Mouse (Mus musculus) brain, embryonic 18.5 days (tissue): ENCODE measurements at regions not wholly inside any gene's neighbourhood (a gene's known extent, or its start where the extent isn't known, plus 50 kb on each side); places are given as distances from the start of the nearest gene placed in this dataset.

Experiments
- DNase-seq: peaks from one replicate; pipeline ENCODE4 v3.0.0-alpha.2; 2012; ENCODE audit warnings: low read depth, low spot score

DNA sequence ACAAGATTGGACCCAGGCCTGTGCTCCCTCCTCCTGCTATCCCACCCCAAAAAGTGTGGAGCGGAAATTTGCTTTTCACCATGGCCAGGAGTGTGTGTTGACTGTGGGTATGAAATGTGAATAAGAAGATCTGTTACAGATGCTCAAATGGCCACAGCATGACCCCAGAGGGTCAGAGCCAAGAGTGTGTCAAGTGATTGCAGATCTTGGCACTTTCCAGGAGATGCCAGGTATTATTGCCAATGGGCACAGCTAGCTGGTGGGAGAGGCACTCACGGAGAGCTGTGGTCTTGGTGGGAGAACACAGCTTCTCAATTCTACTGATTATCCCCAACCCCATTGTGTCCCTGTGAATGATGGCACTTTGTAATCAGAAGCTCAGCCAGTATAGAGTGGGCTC, 62.7 kb downstream of the Smim20 start:
- no peak for DNase-seq

DNA sequence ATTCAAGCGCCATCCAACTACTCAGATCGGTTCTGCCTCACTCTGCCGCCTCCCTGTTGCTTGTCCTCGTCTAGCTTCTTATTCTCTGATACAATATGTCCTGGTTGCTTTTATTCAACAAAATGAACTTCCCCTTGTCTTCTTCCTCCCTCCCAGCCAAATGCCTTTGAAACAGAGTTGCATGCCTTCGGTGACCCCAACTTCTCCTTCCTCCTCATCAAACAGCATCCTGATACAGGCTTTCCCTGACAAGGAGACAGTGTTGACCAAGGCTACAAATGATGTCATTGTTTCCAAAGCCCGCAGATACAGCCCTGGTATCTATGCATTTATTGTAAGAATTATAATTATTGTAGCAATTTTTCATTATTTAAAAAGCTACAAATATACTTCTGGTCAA, 69.8 kb downstream of the Smim20 start:
- DNase-seq, result no peak

DNA sequence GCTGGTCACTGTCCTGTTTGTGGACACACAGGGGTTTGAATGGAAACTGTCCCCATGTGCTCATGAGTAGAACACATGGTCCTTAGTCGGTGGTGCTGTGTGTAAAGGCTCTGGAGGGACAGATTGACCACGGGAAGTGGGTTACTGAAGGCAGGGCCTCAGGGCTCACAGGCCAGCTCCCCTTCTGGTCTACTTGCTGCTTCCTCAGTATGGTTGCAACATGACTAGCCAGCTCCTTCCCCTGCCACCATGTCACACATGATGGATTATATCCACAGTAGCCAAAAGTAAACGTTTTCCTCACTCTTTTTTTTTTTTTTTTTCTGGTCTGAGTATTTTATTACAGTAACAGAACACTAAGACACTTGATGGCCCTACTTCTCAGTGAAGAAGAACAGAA, 70.9 kb downstream of the Smim20 start:
- DNase-seq, result no peak

DNA sequence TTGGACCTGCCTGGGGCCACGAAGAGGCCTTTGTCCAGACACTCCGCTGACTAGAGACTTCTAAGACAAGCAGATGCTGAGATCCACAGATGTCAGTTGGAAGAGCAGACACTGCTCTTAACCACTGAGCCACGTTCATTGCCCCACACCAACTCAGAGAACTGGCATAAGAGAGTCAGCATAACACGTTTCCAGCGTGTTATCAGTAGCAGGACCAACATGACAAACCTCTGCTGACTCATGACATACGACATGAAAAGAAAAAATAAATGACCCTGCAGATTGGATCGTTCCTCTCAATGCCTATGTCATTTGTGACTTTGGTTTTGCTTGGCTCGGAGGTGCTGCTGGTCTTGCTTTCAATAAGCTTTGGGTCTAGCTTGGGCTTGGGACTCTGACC, 78.3 kb downstream of the Smim20 start:
- no peak for DNase-seq

DNA sequence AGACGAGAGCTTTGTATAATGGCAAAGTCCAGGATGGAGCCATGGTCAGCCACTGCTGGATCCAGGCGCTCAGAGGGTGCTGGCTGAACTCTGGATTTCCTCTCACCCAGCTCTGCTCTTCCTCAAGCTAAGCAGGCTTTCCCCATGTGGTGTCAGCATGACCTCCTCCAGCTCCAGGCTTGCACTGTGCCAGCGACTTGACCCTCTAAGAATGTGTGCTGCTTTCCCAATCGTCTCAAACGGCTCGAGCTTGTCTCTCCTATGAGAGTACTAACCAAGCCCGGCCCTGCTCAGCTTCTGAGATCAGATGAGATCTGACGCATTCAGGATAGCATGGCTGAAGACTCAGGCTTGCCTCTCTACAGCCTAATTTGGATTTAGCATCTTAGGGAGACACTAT, 79.1 kb downstream of the Smim20 start:
- no peak for DNase-seq

DNA sequence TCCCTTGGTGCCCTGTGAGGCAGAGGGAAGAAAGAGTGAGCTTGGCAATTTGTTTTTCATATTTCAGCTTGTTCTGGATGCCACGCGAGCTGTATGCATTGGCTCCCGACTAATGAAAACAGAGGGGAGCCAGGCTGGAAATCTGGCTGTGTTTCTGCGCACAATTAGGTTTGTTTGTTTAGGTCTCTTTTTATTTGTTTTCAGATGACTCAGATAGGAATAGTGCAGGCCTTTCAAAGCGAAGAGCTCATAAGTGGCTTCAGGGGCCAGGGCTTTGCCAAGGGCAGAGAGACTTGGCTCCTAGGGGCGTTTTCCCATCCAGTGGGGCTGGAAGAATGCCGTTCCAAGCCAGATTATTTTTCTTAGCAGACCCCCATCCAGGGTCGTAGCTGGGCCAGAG, 79.9 kb downstream of the Smim20 start:
- no peak for DNase-seq

DNA sequence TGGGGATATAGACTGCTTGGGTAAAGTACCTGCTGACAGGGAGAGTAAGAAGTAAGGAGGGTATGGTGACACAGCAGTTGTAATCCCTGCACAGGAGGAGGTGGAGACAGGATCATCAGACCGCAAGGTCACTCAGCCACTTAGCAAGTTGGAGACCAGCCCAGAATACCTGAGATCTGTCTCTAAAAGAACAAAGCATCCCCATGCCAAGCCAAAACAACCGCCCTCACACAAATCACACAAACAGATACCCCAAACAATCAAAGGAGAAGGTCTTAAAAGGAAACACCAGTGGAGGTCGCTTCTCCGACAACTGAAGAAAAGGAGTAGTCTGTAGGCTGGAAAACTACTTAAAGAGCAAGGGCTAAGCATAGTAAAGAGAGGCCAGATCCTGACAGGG, 86.0 kb downstream of the Smim20 start:
- DNase-seq, result no peak

DNA sequence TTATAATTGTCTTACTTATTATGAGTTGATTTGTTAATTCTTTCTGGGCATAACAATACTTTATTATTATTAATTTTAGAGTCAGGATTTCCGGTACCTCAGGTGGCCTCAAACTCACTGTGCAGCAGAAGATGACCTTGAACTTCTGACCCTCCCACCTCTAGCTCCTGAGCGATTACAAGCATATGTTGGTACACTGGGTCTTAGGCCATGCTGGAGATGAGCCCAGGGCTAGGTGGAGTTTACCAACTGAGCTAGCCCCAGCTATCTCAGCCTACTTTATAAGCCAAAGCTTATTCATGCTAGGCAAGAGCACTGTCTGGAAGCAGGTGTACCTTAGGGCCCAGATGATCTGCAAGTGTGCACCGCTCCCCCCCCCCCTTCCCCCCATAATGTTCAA, 87.4 kb downstream of the Smim20 start:
- DNase-seq, result no peak

DNA sequence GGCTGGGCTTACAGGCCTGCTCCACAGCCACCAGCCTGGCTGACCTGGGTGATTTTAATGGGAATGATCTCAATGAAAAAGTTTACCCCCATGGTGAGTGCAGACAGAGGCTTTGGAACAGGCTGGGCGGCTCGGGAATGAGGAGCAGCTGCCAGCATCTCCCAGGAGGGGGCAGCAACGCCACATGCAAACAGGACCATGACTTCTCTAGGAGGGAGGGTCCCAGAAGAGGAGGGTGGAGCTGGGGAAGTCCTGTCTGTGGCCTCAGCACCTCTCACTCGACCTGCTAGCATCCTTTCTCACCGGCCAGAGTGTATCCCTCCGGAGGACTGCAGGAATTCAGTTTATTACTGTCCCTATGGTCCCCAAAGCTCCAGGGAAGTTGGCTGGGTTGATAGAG, 88.2 kb downstream of the Smim20 start:
- peak; percentile 42 for DNase-seq

DNA sequence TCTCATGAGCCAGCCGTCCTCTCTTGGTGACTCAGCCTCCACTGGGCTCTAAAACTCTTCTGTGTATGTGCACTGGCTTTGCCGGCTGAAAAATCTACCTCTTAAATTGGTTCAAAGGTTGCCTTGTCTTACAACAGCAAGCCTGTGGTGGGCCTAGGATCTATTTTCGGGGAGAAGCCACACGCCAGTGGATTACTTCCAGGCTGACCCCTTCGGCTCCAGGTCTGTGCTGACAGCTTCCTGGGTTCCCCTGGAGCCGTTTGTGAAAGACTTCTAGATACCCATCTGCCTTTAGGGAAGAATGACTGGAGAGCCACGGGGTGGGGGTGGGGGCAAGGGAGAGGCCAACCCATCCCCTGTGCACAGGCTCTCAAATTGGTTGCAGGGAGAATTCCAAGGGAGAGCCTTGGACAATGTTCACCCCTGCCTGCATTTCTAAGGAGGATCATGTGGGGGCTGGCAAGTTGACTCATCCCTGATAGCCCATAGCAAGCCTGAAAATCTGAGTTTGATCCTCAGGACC, 90.3 kb downstream of the Smim20 start:
- DNase-seq, result no peak

DNA sequence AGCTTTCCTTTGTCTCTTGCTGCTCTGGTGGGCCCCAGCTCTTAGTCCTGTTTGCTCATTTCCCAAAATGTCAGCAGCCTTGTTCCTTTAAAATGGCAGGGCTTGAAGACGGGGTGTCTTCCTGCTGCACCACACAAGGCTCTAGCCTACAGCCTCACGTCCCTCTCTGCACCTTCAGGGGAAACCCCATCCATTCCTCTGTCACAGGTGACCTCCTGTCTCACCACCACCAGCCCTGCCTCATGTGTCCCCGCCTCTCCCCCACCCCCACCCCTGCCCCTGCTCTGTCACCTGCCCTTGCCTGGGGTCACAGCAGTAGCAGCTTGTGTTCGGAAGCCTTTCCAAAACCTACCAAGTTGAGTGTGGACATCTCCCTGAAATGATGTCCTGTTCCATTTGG, 91.3 kb downstream of the Smim20 start:
- DNase-seq, result no peak

DNA sequence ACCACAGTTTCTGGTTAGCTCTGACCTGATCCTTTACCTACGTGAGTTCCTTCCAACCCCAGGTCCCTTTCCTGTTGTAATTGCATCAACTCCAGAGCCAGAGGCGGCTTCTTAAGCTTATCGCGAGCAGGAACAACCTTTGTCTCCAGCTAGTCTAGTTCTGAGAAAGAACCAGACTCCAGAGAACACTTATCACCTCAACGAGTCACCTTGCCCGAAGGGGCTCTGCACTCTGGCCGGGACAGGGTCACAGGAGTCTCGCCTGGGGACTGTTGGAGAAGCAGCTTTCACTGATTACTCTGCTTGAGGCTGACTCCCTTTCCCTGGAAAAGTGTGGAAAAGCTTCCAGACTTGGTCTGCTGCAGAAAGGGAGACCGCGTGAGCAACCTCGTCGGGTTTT, 93.0 kb downstream of the Smim20 start:
- DNase-seq, result no peak

DNA sequence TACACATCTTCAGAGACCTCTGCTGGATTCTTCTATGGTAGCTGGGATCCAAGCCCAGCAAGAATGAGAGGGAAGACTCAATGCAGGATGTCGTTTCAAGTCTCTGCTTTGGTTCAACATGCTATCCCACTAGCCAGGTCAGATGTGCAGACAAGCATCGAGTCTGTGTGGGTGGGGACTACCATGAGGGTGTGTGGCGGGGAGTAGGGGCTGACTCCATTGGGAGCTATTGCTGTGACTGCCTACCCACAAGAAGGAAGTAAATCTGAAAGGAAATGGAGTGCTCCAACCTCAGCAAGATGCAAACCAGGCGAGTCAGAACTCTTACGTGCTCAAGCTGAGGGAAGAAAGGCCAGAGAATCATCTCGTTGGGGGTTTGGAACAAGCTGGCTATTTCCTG, 94.4 kb downstream of the Smim20 start:
- DNase-seq, result no peak

DNA sequence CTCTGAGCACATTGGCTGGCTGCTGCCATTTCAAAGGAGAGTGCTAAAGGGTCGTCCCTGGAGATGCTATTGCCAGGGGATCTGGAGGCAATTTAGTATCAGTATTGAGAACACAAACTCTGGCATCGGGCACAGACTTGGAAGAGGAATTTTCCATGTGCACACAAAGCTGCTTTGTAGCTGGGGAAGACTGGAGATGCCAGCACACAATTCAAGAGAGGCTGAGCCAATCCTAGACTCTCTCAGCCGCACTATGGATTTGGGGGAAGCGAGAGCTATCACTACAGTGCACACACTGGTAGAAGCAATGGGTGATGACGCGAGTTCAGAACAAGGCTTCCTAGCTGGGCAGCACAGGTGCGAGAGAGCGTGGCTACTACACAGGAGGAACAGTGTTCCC, 97.0 kb downstream of the Smim20 start:
- DNase-seq, result no peak

DNA sequence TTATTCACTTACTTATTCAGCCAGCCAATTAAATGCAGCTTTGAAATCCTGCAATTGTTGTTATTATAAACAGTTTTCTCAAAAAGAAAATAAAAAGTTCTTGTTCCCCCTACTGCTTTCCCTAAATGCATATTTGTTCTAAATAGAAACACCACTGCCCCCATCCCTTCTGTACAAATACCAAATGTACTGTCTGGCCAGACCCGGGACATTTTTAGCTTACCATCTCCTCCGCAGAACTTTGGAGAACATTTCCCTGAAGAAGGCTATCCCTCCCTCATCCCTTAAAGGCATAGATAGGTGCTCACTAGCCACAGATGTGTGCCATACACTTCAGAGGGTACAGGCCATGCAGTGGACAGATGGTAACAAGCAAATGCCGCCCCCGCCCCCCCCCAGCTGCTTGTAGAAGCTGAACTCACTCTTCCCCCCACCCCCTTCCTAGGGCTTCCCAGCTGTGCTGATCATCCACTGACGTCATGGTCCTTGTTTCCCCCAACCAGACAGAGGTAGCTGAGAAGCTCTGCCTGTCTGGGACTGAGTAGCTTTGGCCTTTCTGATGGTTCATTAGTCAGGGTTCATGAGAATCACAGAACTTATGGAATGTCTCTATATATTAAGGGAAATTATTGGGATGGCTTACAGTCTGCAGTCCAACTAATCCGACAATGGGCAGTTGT, 98.9 kb upstream of the Rbpj start:
- DNase-seq, result no peak

DNA sequence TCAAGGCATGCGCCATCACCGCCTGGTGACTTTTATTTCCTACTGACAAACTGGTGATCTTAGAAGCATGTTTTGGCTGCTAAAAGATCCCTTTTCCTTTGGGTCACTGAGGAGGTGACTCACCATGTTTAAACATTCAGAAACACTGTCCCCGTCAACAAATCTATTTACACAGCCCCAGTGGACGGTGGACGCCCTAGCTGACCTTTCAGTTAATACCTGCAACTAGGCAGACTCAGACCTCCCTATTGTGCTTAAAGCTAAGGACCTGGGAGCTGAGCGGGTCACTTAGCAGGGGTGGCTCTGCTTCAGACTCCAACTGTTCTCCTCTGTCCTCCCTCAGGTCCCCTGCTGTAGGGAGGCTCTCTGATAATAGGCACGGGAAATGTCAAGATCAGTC, 95.7 kb upstream of the Rbpj start:
- no peak for DNase-seq

DNA sequence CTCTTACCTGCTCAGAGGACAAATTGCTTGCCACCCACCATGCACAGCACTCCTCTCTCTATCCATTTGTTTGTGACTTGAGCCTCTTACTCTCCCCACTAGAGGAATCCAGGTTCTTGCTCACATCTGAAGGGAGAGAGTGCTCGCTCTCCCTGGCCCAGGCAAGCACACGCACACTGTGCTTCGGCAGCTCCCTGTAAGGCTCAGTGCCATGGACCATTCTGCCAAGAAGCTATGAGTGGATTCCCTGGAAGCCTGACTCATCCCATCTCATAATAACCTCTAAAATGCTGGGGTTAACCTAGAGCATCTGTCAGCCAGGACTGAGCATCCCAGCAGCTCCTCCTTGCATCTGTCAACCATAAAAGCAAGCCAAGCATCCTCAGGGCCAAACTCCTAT, 94.3 kb upstream of the Rbpj start:
- DNase-seq, result no peak

DNA sequence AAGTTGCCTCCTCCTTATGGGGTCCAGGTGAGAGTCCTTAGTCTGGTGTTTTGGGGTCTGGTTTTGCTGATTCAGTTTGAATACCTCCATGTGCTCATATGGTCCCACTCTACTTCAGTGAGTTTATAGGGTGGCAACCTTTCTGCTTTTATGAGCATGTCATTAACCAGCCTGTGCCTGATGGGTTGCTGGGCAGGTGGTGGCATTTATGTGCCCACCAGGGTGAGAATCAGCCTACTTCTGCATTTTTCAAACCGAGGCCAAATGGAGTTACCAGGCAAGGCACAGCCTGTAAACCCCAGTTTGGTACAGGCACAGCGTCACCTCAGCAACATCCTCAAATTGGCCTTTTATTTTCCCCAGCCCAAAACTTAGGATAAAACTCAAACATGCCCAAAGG, 92.6 kb upstream of the Rbpj start:
- no peak for DNase-seq

DNA sequence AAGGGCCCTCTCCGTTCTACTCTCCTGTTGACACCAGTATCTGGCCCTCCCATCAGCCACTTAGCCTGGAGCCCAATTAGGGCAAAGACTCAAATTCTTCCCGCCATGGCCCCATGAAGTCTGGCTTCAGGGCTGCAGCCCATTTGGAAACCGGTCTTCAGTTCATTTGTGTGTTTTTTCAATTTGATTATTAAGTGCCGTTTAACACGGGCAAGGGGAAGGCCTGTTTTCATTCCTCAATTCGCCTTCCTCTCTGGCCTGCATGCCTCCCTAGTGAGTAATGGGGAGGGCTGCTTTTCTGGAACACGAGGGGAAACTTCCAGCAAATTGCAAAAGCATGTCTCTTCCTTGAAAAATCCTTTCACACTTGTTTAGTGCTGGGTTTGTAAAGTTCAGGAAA, 89.1 kb upstream of the Rbpj start:
- no peak for DNase-seq

DNA sequence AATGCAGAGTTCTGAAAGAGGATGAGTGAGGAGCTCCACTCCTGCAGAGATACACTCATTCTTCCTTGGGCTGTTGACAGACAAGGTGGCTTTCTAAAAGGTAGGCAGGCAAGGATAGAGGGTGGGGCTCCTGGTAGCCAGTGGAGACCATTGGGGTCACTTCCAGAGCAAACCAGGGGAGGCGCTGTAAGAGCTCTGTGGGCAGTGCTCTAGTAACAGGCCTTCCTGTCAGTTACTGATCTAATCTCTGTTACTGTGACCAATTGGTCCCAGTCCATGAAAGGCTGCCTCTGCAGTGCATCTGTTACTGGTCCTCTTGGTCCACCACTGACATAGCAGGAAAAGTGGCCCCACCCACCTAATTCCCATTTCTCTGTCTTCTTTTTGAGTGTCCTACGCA, 88.3 kb upstream of the Rbpj start:
- no peak for DNase-seq

DNA sequence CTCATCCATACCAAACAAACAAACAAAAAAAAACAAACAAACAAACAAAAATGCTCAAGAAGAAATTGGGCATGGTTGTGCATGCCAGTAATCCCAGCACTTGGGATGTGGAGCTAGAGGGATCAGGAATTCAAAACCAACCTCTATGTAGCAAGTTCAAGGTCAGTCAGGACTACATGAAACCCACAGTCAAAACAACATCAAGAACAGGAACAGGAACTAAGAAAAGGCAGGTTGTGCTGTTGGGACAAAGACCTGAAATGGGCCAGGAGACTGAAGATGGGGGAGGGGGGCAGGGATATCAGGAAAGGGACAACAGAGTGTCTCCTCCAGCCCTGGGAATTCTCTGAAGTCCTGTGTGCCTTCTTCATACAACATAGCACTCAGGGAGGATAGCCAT, 87.8 kb upstream of the Rbpj start:
- DNase-seq, result no peak

DNA sequence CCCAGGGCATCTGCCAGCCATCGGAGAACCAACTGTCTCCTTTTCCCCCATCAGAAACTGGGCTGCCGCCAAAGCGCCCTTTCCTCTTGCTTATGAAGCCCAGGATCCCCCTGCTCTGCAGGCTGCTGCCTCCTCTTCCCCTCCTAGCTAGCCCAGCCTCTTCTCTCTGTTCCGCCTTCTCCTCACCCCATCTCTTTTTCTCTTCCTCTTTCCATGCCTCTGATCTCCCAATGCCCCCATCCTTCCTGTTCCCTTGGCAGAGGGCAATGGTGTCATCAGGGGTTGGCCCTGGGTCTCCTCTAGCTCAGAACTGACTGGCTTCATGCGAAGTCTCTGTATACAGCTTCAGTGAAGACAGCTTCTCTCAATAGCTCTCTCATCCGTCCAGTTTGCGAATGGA, 87.4 kb upstream of the Rbpj start:
- DNase-seq, result no peak

DNA sequence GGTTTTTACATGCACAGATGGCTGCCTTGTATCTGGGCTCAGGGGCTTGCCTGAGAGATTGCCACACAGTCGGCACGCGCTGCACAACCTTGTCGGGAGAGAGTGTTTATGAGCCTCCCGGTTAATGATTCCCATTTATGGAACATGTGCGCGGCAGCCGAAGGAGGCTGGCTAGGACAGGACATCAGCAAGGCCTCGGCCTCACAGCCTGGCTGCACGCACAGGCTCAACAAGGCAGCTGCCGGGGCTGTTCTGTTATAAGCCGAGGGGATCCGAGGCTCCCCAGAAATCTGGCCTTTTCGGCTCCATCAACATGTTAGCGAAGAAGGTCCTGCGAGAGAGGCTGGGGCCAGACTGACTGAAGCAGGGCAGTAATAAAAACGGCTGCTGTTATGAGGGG, 86.3 kb upstream of the Rbpj start:
- DNase-seq, result no peak

DNA sequence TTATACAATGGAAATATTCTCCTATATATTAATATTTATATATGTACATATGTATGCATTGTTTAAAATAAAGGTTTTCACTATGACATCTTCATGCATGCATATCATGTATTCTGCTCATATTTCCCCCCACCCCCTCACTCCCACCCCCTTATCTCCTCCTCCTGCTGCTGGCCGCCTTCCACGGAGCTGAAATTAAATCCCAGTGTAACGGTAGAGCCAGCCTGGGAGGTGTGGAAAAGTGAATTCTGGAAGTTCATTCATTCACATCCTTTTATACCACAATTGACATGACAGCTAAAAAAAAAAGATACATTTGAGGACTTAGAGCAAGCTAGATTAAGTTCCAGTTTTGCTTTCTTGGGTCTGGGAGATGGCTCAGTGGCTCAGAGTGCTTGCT, 85.7 kb upstream of the Rbpj start:
- DNase-seq, result no peak
